Mouse (Mus musculus) left cerebral cortex, postnatal 4 days (tissue): Measurements from ENCODE around the gene Pan3. TPM values are rescaled to one million over a fixed set of nuclear protein-coding genes. Genes with fewer than 3 reads are reported as not detected.

Source experiments
- DNase-seq: peaks from one replicate; pipeline ENCODE4 v3.0.0-alpha.2; 2022
- intact Hi-C: fragments of 180-260 bp; cut with DNase I; formaldehyde crosslinking; loops from one replicate; pipeline ENCODE4 v1.15.1; 2025
- total RNA-seq, 2 experiments: library from RNA; stranded (reverse); gene quantifications; 2 replicates each; pipeline ENCODE4 v1.2.3; 2021

Pan3 gene
- total RNA-seq, 2 experiments from 2014 or later, result 90.3 to 107 TPM

DNA sequence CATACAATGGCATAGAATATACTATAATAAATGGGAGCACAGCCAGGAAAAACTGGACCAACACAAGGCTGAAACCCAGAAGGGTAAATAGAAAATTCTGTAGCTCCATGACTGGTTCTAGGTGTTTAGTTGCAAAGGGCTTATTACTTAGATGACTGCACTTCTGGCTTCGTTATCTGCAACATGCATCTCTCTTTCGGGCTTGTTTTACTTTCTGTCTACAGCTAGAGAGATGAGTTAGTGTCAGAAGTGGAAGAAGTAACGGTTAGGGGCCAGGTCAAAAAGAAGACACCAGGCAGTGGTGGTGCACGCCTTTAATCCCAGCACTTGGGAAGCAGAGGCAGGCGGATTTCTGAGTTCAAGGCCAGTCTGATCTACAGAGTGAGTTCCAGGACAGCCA, 46.1 kb downstream of the Pan3 start:
- DNase-seq, result no peak
- intact Hi-C loops, result no loop called here

GRCm38 (mm10) chr5:147477106-147477505, 47.1 kb downstream of the Pan3 start:
- intact Hi-C loops, result no loop called here

GRCm38 (mm10) chr5:147479341-147479740, 49.4 kb downstream of the Pan3 start:
- intact Hi-C loops, result no loop called here
- no peak for DNase-seq

More at GRCm38 (mm10) chr5:147477106-147477505, 47.1 kb downstream of the Pan3 start:
- no peak for DNase-seq

DNA sequence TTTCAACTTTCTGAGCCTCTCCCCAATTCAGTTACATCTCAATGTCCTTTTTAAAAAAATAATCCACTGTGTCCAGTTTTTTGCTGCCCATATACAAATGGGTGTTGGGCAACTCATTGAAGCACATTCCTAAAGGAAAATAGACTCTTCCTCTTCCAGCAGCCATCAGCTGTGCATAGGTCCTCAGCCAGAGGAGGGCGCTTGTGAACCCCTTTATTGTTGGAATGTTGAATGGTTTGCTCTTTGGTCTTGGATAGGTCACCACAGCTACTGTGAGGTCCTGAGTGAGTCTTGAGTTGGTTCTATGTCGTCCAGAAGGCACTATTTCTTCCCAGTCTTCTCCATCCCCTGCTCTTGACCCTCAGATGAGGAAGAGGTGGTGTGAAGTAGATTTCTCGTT, 54.2 kb downstream of the Pan3 start:
- DNase-seq, result no peak
- intact Hi-C loops, result no loop called here

DNA sequence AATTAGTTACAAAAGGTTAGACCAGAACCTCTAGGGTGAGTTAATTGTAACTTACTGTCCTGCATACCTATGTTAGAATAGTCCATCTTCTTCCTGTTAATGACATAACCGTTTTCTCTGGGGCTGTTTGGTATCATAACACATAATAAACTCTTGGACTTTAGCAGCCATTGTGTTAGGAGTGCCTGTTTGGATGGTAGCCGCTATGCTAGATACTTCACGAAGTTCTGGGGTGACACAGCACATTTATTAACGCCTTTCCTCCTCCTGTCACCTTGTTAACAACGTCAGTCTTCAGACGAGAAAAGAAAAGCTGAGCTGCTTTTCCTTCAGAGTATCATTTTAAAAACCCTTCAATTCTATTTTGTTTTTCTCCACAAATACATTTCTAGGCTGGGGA, 59.3 kb downstream of the Pan3 start:
- intact Hi-C loops, result no loop called here
- no peak for DNase-seq

GRCm38 (mm10) chr5:147490907-147491306, 60.9 kb downstream of the Pan3 start:
- DNase-seq, result no peak
- intact Hi-C loops, result no loop called here

DNA sequence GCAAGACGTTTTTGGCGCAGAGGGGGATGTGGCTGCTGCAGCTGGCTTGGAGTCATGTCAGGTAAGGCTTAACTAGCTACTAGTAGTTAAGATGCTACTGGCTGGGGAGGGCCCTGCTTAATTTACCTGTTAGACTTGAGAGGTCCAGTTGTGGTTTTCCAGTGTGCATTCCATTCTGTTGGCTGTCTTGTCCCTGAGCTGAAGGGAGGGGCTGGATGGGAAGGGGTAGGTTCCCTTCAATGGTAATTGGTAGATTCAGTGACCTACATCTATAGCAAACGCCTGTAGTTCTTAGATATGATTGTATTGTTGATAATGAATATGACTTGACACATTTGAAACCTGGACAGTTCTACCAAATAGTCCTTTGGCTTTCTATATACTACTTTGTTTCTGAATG, 62.5 kb downstream of the Pan3 start:
- no peak for DNase-seq
- intact Hi-C loops, result no loop called here

GRCm38 (mm10) chr5:147493205-147493604, 63.2 kb downstream of the Pan3 start:
- intact Hi-C loops, result no loop called here
- no peak for DNase-seq

DNA sequence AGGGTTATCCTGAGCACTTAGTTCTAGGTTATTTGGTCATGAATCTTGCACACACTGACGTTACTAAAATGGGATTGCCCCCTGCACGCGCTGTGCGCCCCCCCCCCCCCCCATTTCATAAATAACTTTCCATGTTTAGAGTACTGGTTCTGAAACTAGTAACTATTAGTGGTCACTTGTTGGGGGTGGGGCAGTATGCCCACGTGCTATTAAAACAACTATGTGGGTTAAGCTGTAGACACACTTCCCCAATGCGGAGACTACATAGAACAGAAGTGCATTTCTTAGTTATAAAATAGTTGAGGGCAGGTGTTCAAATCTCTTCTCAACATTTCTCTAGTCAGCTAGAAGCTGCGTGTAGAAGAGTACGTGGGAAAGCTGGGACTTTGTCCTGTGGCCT, 63.7 kb downstream of the Pan3 start:
- no peak for DNase-seq
- intact Hi-C loops, result no loop called here

- DNase-seq, result no peak
- intact Hi-C loops, result no loop called here
These were observed 64.4 kb downstream of the Pan3 start for GRCm38 (mm10) chr5:147494388-147494787.

- intact Hi-C loops, result no loop called here
- DNase-seq, result no peak
These were observed 64.9 kb downstream of the Pan3 start for GRCm38 (mm10) chr5:147494791-147495376.

DNA sequence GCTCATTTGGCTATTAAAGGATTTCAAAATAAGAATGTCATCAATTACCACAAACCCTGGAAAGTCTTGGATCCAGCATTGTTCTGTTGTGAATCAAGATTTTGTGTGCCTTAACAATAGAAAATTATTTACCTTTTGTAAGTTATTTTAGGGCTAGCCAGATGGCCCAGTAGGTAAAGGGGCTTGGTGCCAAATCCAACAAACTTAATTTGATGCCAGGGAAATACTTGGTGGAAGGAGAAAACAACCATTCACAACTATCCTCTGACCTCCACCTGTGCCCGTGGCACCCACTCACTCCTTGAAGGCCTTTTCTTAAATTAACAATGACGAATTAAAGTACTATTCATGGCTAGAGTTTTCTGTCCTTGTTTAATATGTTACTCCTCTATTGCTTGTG, 66.0 kb downstream of the Pan3 start:
- intact Hi-C loops, result no loop called here
- DNase-seq, result no peak

- intact Hi-C loops, result no loop called here
- DNase-seq, result no peak
These were observed 67.0 kb downstream of the Pan3 start for GRCm38 (mm10) chr5:147496921-147497320.

DNA sequence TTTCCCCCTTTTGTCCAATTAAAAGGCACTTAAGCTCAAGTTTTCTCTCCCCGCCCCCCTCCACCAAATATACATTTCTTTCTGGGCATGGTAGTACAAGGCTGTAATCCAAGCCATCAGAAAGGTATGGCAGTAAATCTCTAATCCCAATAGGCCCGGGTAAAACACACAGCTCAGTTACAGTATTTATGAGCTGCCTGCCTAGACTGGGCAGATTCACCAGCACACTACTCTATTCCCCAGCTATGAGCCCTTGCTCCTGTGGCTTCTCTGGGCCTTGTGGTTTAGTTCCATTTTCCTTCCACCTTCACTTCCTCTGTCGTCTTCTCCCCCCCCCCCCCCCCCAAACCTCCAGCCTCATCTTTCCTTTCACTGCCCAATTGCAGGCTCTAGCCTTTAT, 67.8 kb downstream of the Pan3 start:
- DNase-seq, result no peak
- intact Hi-C loops, result no loop called here

- intact Hi-C loops, result no loop called here
- no peak for DNase-seq
These were observed 71.6 kb downstream of the Pan3 start for GRCm38 (mm10) chr5:147501456-147501998.

- intact Hi-C loops, result no loop called here
- no peak for DNase-seq
These were observed 73.0 kb downstream of the Pan3 start for GRCm38 (mm10) chr5:147502921-147503320.

- DNase-seq, result no peak
- intact Hi-C loops, result no loop called here
These were observed 81.4 kb downstream of the Pan3 start for GRCm38 (mm10) chr5:147511350-147511749.

DNA sequence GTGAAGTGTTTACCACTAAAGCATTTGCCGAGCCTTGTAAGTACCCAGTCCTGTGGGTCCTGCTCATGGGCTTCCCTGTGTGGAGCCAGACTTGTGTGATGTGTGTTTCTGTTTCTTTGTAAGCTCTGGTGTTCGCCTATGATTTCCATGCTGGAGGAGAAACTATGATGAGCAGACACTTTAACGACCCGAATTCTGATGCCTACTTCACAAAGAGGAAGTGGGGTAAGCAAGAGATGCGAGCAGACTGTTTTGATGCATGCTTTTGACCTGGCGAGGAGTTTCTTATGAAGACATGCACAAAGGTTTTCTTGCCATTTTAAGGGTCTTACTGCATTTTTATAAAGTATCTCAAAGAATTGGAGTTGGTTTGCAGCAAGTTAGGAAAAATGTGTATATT, 97.0 kb downstream of the Pan3 start:
- intact Hi-C loops, result no loop called here
- no peak for DNase-seq

DNA sequence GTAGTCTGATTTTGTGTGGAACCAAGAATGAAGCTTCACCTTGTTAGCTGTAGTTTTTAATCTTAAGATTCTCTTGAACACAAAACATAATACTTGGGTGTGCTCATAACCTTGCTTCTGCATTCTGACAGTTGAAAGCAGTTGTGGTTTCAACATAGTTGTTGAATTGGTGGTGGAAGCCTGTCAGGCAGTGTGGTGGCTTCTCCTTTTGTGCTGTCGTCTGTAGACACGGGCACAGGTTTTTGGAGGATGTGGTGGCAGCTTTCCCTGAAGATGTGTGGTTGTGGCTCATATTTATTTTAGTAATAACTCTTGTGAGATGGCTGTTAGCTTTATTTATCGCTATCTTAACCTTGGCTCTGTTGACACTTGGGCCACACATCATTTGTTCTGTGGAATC, 97.8 kb downstream of the Pan3 start:
- DNase-seq, result no peak
- intact Hi-C loops, result no loop called here

DNA sequence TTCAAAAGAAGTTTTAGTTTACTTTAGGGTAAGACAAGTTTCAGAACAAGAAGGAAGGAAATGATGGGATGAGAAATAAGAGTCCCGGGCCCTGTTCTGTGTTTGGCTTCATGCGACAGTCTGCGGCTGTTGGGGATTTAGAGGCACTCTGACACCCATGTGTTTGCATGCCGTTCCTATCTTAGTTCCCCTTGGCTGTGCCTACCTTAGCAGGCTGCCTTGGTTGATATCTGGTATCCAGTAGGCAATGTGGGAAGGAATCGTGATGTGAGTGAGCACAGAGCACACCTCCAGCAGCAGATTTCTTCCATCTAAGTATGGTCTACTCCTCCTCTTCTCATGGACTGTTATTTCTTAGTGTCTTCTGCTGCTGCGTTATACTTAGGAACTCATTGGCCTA, 102.1 kb downstream of the Pan3 start:
- no peak for DNase-seq
- intact Hi-C loops, result no loop called here

- intact Hi-C loops, result no loop called here
- no peak for DNase-seq
These were observed 109.4 kb downstream of the Pan3 start for GRCm38 (mm10) chr5:147539409-147539808.

GRCm38 (mm10) chr5:147539815-147540214, 109.9 kb downstream of the Pan3 start:
- intact Hi-C loops, result no loop called here
- no peak for DNase-seq

DNA sequence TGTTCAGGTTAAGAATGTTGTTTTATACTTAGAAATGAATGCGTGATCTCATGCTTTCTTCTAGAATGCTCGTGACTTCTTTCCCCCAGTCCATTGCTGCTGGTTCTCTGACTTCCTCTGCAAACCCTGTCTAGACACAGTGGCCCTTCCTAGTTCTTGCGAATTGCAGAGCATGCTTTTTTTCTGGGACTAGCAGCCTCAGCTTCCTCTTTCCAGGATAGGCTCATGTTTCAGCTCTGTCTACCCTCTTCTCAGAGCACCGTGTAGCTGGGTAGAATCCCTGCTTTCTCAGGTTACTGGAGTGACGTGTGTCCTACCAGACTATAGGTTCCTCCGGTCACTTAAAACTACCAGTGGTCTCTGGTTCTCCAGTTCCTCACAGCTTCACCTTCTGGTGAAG, 112.3 kb downstream of the Pan3 start:
- intact Hi-C loops, result no loop called here
- DNase-seq, result no peak
